Mouse (Mus musculus) activated CD4-positive, CD25-positive, alpha-beta regulatory T cell, adult 4 months (primary cell): Measurements from ENCODE around the gene Cngb1. TPM values are rescaled to one million over a fixed set of nuclear protein-coding genes. Genes with fewer than 3 reads are reported as not detected.
"Not testable (repeated sequence)": the region's sequence is repeated elsewhere in the genome, so short reads cannot be mapped to it uniquely, and the experiment has no call there.

Experiments
- ATAC-seq: one replicate; pipeline ENCODE4 v1.8.0; 2017
- polyA plus RNA-seq, 2 experiments: library from polyadenylated mRNA; unstranded; fragments of 100-300 nt; shearing (Covaris generic); gene quantifications; one replicate each; pipeline ENCODE4 v1.2.1; 2017

Gene Cngb1
- polyA plus RNA-seq, 2 experiments from 2014 or later: 0.22 TPM; not detected in 1

- ATAC-seq: no peak
These were observed 62.5 kb downstream of the Cngb1 start for GRCm38 (mm10) chr8:95243853-95244252.

DNA sequence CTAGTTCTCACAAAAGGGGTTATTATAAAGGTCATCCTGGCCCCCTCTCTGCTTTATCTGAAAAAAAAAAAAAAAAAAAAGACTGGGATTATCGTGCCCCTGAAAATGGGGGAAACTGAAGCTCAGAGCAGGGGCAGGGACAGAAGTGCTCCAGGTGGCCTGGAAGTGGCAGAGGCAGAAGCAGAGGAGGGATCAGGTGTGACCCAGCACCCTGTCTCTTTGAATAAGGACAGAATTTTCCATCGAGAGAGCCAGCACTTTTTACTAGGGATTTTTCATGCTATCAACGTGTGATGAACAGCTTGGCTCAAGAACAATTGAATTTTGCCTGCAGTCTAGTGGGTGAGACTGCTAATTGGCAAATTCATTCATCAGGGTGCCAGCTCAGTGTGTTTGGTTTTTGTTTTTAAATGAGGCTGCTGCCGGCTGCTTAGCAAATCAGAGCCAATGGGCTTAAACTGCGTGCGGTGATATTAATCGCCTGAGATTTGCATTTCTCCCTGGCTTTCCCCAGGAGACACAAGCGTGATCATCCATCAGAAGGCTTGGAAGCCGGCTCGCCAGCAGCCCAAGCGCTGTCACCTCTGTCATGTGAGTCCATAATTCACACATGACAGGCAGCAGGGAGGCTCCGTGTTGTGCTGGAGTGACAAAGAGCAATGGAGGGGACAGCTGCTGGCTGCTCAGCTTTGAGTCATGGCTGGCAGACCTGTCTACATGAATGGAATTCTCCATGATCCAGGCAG, 63.4 kb downstream of the Cngb1 start:
- no peak for ATAC-seq

GRCm38 (mm10) chr8:95242099-95242825, 64.1 kb downstream of the Cngb1 start:
- no peak for ATAC-seq

DNA sequence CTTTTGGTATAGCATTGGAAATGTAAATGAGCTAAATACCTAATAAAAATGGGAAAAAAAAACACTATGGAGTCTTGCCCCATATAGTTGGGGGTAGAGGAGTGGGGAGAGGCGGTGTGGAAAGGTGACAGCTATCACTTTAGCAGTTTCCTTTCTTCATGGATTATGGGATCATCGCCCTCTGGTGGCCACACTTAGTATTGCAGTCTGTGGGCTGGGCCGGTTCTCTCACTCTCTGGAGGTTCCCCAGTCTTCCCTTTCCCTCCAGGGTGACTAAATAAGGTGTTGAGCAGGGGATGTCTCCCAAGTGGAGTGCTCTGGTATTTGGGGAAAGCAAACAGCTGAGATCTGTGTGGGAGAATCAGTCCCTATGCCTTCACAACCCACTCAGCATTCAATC, 70.7 kb downstream of the Cngb1 start:
- peak; percentile 43 for ATAC-seq

- ATAC-seq: not testable (repeated sequence)
These were observed 76.3 kb downstream of the Cngb1 start for GRCm38 (mm10) chr8:95230086-95230485.

DNA sequence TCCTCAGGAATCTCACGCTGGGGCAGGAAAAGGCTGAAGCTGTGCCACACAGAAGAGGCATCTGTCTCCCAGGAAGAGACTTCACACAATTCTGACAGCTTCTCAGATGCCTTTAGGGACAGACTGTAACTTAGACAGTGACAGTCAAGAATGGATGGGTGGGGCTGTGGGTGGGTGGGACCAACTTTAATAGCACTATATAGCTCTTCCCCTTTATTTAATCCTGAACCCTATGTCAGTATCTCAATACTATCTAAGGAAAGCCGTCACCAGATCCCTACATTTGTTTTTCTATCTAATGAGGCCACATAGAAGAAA, 79.3 kb downstream of the Cngb1 start:
- no peak for ATAC-seq

- ATAC-seq: no peak
These were observed 79.9 kb downstream of the Cngb1 start for GRCm38 (mm10) chr8:95226251-95227150.

- ATAC-seq: no peak
These were observed 82.4 kb downstream of the Cngb1 start for GRCm38 (mm10) chr8:95223969-95224368.

GRCm38 (mm10) chr8:95221045-95221444, 85.3 kb downstream of the Cngb1 start:
- ATAC-seq: no peak

DNA sequence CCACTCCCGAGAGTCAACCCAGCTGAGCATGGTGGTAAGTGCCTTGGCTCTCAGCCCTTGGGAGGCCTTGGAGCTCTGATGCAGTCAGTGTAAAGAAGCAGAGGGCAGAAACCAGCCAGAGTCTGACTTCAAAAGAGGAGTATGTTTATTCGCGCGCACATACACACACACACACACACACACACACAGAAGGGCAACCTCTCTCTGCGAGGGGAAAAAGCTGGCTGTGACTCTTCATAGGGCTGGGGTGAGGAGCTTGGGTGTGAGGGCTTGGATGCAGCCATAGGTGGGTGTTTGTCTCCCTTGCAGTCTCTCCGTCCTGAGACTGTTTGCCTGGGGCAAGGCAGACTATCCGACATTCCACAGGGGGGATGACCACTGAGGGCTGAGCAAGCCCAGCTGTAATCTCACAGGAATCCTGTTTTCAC, 85.8 kb downstream of the Cngb1 start:
- no peak for ATAC-seq

DNA sequence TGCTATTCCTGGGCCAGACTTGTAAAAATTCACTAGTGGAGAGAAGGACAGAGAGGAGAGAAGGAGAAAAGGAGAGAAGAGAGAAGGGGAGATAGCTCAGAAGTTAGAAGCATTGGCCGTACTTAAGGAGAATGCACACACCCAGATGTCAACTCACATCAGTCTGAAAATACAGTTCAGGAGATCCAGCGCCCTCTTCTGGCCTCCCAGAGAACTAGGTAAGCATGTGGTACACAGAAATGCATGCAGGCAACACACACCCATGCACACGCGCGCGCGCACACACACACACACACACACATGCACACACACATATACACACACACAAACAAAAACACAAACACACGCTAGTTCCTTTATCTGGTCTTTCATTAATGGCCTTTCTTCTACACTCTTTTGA, 86.8 kb downstream of the Cngb1 start:
- ATAC-seq: no peak

GRCm38 (mm10) chr8:95215709-95216360, 90.5 kb downstream of the Cngb1 start:
- no peak for ATAC-seq

DNA sequence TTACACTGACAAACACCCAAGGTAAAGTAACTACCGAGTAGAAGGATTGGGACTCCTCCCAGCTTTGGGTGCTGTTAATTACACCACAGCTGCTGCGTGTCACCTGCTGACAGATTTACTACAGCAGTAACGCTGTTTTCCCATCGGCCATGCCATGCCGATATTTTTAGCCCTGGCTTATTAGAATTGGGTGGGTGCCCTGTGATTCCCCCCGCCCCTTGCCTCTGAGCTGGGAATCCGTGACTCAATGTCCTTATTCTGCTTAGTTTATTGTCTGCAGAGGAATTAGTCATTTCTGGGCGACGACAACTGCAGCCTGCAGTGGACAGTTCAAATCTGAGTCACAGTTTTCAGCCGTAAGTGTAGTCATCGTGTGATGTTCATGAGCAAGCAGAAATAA, 96.5 kb downstream of the Cngb1 start:
- ATAC-seq: no peak

- ATAC-seq: no peak
These were observed 100.4 kb downstream of the Cngb1 start for GRCm38 (mm10) chr8:95205946-95206345.

DNA sequence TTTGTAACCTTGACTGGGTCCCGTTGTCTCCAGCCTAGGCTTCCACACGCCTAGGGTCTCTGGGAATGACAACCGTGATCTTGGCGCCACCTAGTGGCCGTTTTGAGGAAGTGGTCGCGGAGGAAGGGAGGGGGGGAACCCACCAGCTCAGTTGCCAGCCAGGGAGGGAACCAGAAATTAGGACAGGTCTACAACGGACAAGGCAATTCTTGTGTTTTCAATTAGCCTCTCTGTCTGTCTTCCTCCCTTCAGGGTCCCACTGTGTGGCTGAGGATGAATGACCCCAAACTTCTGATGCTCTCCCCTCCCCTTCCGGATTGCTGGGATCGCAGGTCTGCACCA, 102.4 kb downstream of the Cngb1 start:
- peak; percentile 32 for ATAC-seq

DNA sequence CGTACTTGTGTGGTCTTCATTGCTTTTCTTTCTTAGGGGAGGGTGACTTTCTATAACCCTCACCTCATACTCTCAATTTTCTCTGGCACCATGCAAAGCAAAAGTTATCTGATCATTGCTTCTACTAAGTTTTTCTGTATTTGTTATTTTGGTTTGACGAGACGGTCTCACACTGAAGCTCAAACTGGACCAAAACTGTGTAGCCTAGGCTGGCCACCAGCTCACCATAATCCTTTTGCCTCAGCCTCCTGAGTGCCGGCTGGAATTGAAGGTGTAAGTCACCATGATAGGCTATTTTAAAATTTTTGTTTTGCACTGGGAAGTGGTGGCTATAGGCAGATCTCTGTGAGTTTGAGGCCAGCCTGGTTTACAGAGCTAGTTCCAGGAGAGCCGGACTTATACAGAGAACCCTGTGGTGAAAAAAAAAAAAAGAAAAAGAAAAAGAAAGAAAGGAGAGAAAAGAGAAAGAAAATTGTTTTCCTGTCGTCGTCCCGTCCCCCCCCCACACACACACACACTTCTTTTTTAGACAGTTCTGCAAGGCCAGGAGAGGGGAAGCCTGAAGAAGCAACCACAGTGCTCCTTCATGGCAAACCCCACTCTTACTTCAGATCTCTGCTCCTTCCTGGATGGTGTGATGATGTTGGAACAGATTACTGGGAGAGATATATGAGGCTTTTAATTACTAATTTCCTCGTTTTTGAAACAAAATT, 102.9 kb downstream of the Cngb1 start:
- no peak for ATAC-seq

- ATAC-seq: no peak
These were observed 103.6 kb downstream of the Cngb1 start, which contains the start of gene Kifc3 for GRCm38 (mm10) chr8:95202649-95203275. Gene Kifc3, minus strand, starts transcription at chr8:95202812.

- no peak for ATAC-seq
These were observed 104.3 kb downstream of the Cngb1 start for GRCm38 (mm10) chr8:95202056-95202570.

GRCm38 (mm10) chr8:95201491-95201890, 104.9 kb downstream of the Cngb1 start:
- ATAC-seq: no peak

GRCm38 (mm10) chr8:95200001-95200405, 106.4 kb downstream of the Cngb1 start:
- ATAC-seq: no peak

DNA sequence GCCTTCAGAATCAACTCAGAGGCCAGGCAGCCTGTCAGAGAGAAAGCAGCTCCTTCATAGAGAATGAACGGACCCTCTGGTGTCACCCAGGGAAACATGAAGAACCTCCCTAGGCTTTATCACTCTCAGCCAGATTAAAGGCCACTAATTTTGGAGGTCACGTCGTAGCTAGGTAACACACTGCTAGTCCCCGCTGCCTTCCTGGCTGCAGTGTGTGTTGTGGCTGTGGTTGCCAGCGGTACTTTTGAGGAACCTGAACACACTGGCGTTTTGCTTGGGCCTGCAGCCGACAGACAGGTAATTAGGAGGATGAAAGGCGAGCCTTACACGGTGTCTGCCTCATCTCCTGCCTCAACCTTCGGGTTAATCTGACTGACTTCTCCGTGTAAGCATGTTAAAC, 110.7 kb downstream of the Cngb1 start:
- ATAC-seq: no peak
